Mouse (Mus musculus) kidney, adult 2 months (tissue): ENCODE measurements at regions not wholly inside any gene's neighbourhood (a gene's known extent, or its start where the extent isn't known, plus 50 kb on each side); places are given as distances from the start of the nearest gene placed in this dataset.

Experiments
- DNase-seq: peaks from one replicate; pipeline ENCODE4 v3.0.0; 2021
- H3K27ac ChIP-seq: fragments of 200-500 bp; 2 replicates; pipeline ENCODE4 v1.5.1; 2012; ENCODE audit warnings: low read depth, low read length, control low read depth, inconsistent platforms; ENCODE audit not compliant: insufficient read depth
- H3K27me3 ChIP-seq: fragments of 200-500 bp; replicated peaks from 2 replicates; pipeline ENCODE4 v1.6.1; 2012; ENCODE audit warnings: mild to moderate bottlenecking, moderate library complexity, low read length, inconsistent platforms; ENCODE audit not compliant: control insufficient read depth, insufficient read depth
- H3K36me3 ChIP-seq: fragments of 200-500 bp; 2 replicates; pipeline ENCODE4 v1.6.1; 2012; ENCODE audit warnings: mild to moderate bottlenecking, moderate library complexity, low read length, inconsistent platforms; ENCODE audit not compliant: control insufficient read depth, insufficient read depth
- H3K4me1 ChIP-seq: fragments of 200-500 bp; 2 replicates; pipeline ENCODE4 v1.6.1; 2011; ENCODE audit warnings: low read length; ENCODE audit not compliant: control insufficient read depth, insufficient read depth
- H3K4me3 ChIP-seq: fragments of 200-500 bp; 2 replicates; pipeline ENCODE4 v1.5.1; 2011; ENCODE audit warnings: mild to moderate bottlenecking, low read depth, low read length, control low read depth; ENCODE audit not compliant: insufficient read depth
- CTCF ChIP-seq: fragments of 200-500 bp; conservative IDR thresholded peaks from 2 replicates; pipeline ENCODE4 v1.5.1; 2011; ENCODE audit warnings: low read depth, mild to moderate bottlenecking, control low read depth, low read length, moderate library complexity, mixed read lengths; ENCODE audit not compliant: insufficient read depth, insufficient read length
- POLR2A ChIP-seq: fragments of 200-500 bp; IDR thresholded peaks from one replicate; pipeline ENCODE4 v1.6.1; 2011; ENCODE audit warnings: low read depth, low read length, control low read depth
- WGBS: fragments of 180-500 bp; shearing (Covaris S2); methylation state at CpG from one replicate; pipeline ENCODE4 v1.1.7; 2018; 5-methylcytosine and 5-hydroxymethylcytosine counted together

GRCm38 (mm10) chr8:86280093-86280721 is 300.3 kb downstream of the Abcc12 start:
- TF ChIP-seq POLR2A (no peak), CTCF (no peak)
- WGBS, result 69% methylated on average over 18 of the region's 18 CpGs
- no peak for DNase-seq

DNA sequence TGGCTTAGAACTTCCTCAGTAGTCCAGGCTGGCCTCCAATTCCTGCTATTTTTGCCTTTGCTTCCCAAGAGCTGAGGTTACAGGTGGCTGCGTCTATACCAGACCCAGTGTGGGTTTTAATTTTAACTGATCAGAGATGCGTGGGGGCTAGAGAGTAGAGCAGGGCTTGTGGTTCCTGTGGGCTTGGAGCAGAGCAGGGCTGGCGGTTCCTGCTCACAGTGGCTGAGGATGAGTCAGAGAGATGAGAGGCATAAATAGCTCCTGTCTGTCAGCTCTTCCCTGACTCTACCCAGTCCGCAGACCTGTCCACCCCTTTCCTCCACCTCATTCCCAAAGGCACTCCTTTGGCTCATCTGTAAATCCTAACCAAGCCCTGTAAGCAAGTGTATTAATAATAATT is 304.8 kb downstream of the Abcc12 start:
- no peaks in the 10 kb centered on the region for H3K4me1 ChIP-seq
- H3K27me3 ChIP-seq, result no peaks in the 10 kb centered on the region
- no peak overlapping the region for H3K27ac ChIP-seq
- TF ChIP-seq CTCF, result no peak
- no peak for TF ChIP-seq POLR2A
- no peak overlapping the region for H3K4me3 ChIP-seq
- no peaks in the 10 kb centered on the region for H3K36me3 ChIP-seq
- 68% methylated on average over 4 of the region's 4 CpGs for whole genome bisulfite sequencing
- DNase-seq, result no peak

More at GRCm38 (mm10) chr8:86280093-86280721, 300.3 kb downstream of the Abcc12 start:
- Histone ChIP-seq H3K4me3 (no peak overlapping the region), H3K4me1 (no peaks in the 10 kb centered on the region), H3K27ac (no peak overlapping the region), H3K36me3 (no peaks in the 10 kb centered on the region), H3K27me3 (no peaks in the 10 kb centered on the region)

- Histone ChIP-seq H3K27ac (no peak overlapping the region), H3K4me1 (no peaks in the 10 kb centered on the region), H3K27me3 (no peaks in the 10 kb centered on the region), H3K36me3 (no peaks in the 10 kb centered on the region), H3K4me3 (no peak overlapping the region)
- TF ChIP-seq POLR2A (no peak), CTCF (no peak)
- 23% methylated on average over 3 of the region's 3 CpGs for WGBS
- DNase-seq, result no peak
Observed at GRCm38 (mm10) chr8:86273811-86274210, 306.7 kb downstream of the Abcc12 start.

DNA sequence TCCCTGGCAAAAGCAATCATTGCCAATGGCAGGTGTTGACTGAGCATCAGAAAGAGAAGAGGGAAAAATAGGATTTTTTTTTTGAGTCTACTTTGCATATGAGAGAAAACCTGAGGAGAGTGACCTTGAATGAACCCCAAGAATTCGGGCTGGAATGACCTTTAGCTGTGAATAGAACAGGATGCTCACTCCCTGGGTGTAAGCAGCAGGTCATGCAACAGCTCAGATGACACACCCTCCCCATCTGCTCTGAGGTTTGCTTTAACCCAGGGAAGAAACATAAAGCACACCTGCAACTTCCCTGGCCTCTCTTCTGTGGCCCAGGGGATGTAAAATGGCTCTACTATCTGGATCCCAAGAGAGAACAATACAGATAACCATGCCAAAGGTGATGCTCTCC is 307.9 kb downstream of the Abcc12 start:
- Histone ChIP-seq H3K4me1 (no peaks in the 10 kb centered on the region), H3K27ac (no peak overlapping the region), H3K27me3 (no peaks in the 10 kb centered on the region), H3K4me3 (no peak overlapping the region), H3K36me3 (no peaks in the 10 kb centered on the region)
- no peak for TF ChIP-seq CTCF
- no peak for TF ChIP-seq POLR2A
- 3% methylated on average over 1 of the region's 1 CpGs for WGBS
- DNase-seq, result no peak

- H3K4me1 ChIP-seq, result no peaks in the 10 kb centered on the region
- TF ChIP-seq POLR2A (no peak), CTCF (no peak)
- H3K27me3 ChIP-seq, result no peaks in the 10 kb centered on the region
- no peaks in the 10 kb centered on the region for H3K36me3 ChIP-seq
- 91% methylated on average over 6 of the region's 6 CpGs for WGBS
- no peak overlapping the region for H3K27ac ChIP-seq
- no peak for DNase-seq
- H3K4me3 ChIP-seq, result no peak overlapping the region
Observed at GRCm38 (mm10) chr8:86271477-86271876, 309.0 kb downstream of the Abcc12 start.

DNA sequence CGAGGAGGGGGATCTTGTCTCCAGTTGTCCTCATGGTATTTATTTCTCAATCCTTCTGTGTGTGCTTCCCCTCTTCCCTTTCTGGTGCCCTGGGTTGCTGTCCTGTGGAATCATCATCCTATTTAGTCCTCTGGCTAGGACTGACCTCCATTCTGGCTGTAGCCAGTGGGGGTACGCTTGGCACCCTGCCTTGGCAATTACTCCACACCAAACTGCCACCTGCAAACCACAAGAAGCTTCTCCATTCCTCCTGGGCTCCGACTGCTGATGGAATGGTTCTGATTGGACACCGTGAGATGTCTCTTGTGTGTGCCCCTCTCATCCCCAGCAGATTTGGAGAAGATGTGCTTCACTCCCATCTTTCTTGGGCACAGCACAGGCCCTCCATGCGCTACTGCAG is 322.5 kb downstream of the Abcc12 start:
- Histone ChIP-seq H3K36me3 (no peaks in the 10 kb centered on the region), H3K27ac (no peak overlapping the region), H3K27me3 (no peaks in the 10 kb centered on the region; the same call in 1 of the 2 replicates), H3K4me1 (no peaks in the 10 kb centered on the region), H3K4me3 (no peak overlapping the region)
- DNase-seq, result no peak
- TF ChIP-seq CTCF (no peak), POLR2A (no peak)
- 86% methylated on average over 5 of the region's 5 CpGs for WGBS

GRCm38 (mm10) chr8:86255431-86255830 is 325.1 kb downstream of the Abcc12 start:
- no peak for DNase-seq
- H3K27ac ChIP-seq, result no peak overlapping the region
- H3K36me3 ChIP-seq, result no peaks in the 10 kb centered on the region
- TF ChIP-seq CTCF, result no peak
- no peak for TF ChIP-seq POLR2A
- H3K4me3 ChIP-seq, result no peak overlapping the region
- H3K4me1 ChIP-seq, result no peaks in the 10 kb centered on the region
- no peaks in the 10 kb centered on the region for H3K27me3 ChIP-seq
